Mouse (Mus musculus) forebrain, embryonic 14.5 days (tissue): Measurements from ENCODE around the gene Gm43518. TPM values are rescaled to one million over a fixed set of nuclear protein-coding genes. Genes with fewer than 3 reads are reported as not detected.

Source experiments
- ATAC-seq: fragments of 200-750 bp; cut with Nextera tagmentation; 2 replicates; pipeline ENCODE4 v1.8.0; 2017; ENCODE audit warnings: mild to moderate bottlenecking, moderate library complexity
- DNase-seq: peaks from one replicate; pipeline ENCODE4 v3.0.0-alpha.2; 2015; ENCODE audit warnings: low spot score
- H3K27ac ChIP-seq: fragments of 300-500 bp; sonication (generic); 2 replicates; pipeline ENCODE4 v1.5.1; 2014; ENCODE audit warnings: low read depth, mild to moderate bottlenecking, control low read depth, low read length, moderate library complexity
- H3K27me3 ChIP-seq: fragments of 300-500 bp; sonication (generic); replicated peaks from 2 replicates; pipeline ENCODE4 v1.6.1; 2014; ENCODE audit warnings: low read length, control low read depth, mixed read lengths; ENCODE audit not compliant: control insufficient read depth, insufficient read depth
- H3K36me3 ChIP-seq: fragments of 300-500 bp; sonication (generic); 2 replicates; pipeline ENCODE4 v1.6.1; 2014; ENCODE audit warnings: low read length, control low read depth; ENCODE audit not compliant: control insufficient read depth, insufficient read depth
- H3K4me1 ChIP-seq: fragments of 300-500 bp; sonication (generic); 2 replicates; pipeline ENCODE4 v1.6.1; 2014; ENCODE audit warnings: antibody characterized with exemption, low read length, control low read depth; ENCODE audit not compliant: control insufficient read depth, insufficient read depth
- H3K4me2 ChIP-seq: fragments of 300-500 bp; sonication (generic); 2 replicates; pipeline ENCODE4 v1.6.1; 2014; ENCODE audit warnings: mild to moderate bottlenecking, control low read depth, low read length
- H3K4me3 ChIP-seq: fragments of 300-500 bp; sonication (generic); 2 replicates; pipeline ENCODE4 v1.5.1; 2014; ENCODE audit warnings: low read depth, low read length, control low read depth
- H3K9ac ChIP-seq: fragments of 300-500 bp; sonication (generic); 2 replicates; pipeline ENCODE4 v1.6.1; 2014; ENCODE audit warnings: mild to moderate bottlenecking, low read length, control low read depth, moderate library complexity
- H3K9me3 ChIP-seq: fragments of 300-500 bp; sonication (generic); replicated peaks from 2 replicates; pipeline ENCODE4 v1.6.1; 2016; ENCODE audit warnings: low read length, control low read depth, mixed read lengths; ENCODE audit not compliant: control insufficient read depth
- WGBS: fragments of 180-500 bp; shearing (Covaris S2); extraction: QIAGEN DNeasy Blood & Tissue Kit; methylation state at CpG from one replicate; pipeline ENCODE4 v1.1.7; 2014; 5-methylcytosine and 5-hydroxymethylcytosine counted together
- polyA plus RNA-seq: library from polyadenylated mRNA; unstranded; fragments of >200 nt; fragmentation: Nextera tagmentation; extraction: Ambion mirVana; gene quantifications from 2 replicates; pipeline ENCODE4 v1.2.1, GENCODE M21; 2014

Gm43518 gene
- polyA plus RNA-seq, 1 experiment from 2014 or later: 0.70 TPM

GRCm38 (mm10) chr5:123914852-123915251, 12.4 kb upstream of the Gm43518 start:
- ATAC-seq: no peak
- 89% methylated on average over 3 of the region's 3 CpGs for WGBS
- Histone ChIP-seq H3K27ac (no peak overlapping the region), H3K4me3 (no peak overlapping the region), H3K9me3 (no peaks in the 10 kb centered on the region), H3K9ac (no peak overlapping the region), H3K4me2 (no peak overlapping the region), H3K27me3 (no peaks in the 10 kb centered on the region), H3K36me3 (peaks cover 82% of the 10 kb centered on the region), H3K4me1 (no peaks in the 10 kb centered on the region)
- DNase-seq: no peak

DNA sequence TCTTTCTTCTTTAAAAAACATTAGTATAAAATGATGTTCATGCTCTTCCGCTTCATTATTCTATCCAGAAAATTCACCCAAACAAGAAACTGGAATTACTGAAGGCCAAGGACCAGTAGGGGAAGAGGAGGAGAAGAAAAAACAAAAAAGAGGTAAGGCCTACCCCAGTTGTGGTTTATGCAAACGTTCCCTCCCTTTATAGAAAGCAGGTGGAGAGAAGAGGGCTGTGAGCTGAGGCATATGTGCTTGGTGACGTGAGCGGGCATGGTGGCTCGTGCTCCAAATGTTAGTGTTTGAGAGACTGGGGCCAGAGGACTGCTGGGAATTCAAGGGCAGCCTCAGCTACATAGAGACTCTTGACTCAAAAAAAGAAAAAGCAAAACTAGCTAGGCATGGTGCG, 5.1 kb upstream of the Gm43518 start:
- Histone ChIP-seq H3K9me3 (no peaks in the 10 kb centered on the region), H3K27ac (no peak overlapping the region), H3K4me1 (no peaks in the 10 kb centered on the region), H3K36me3 (peaks cover 92% of the 10 kb centered on the region), H3K4me2 (no peak overlapping the region), H3K27me3 (no peaks in the 10 kb centered on the region), H3K9ac (no peak overlapping the region), H3K4me3 (no peak overlapping the region)
- 93% methylated on average over 6 of the region's 6 CpGs for WGBS
- DNase-seq (no peak), ATAC-seq (no peak)

- peak within 1 kb of the TSS; percentile 55 for H3K4me3 ChIP-seq
- peaks cover 32% of the 10 kb centered on the region for H3K36me3 ChIP-seq
- peak; percentile 98 for DNase-seq
- peak within 1 kb of the TSS; percentile 76 for H3K9ac ChIP-seq
- peak within 1 kb of the TSS; percentile 69 for H3K4me2 ChIP-seq
- H3K4me1 ChIP-seq: peaks cover 4% of the 10 kb centered on the region
- H3K27ac ChIP-seq: peak within 1 kb of the TSS; percentile 81
- H3K9me3 ChIP-seq: no peaks in the 10 kb centered on the region
- under 1% methylated on average over 56 of the region's 56 CpGs for WGBS
- ATAC-seq: peak; percentile 99
- no peaks in the 10 kb centered on the region for H3K27me3 ChIP-seq
These were observed 3.3 kb downstream of the Gm43518 start, which contains the start of gene Ccdc62 for GRCm38 (mm10) chr5:123930508-123930989. Ccdc62 (plus strand) TSS chr5:123930679.

- Histone ChIP-seq H3K9ac (peak overlapping the region; percentile 76), H3K4me3 (peak overlapping the region; percentile 55), H3K27me3 (no peaks in the 10 kb centered on the region), H3K4me2 (peak overlapping the region; percentile 69), H3K4me1 (peaks cover 4% of the 10 kb centered on the region), H3K9me3 (no peaks in the 10 kb centered on the region), H3K36me3 (peaks cover 26% of the 10 kb centered on the region), H3K27ac (no peak overlapping the region)
- no peak for DNase-seq
- no peak for ATAC-seq
- 52% methylated on average over 13 of the region's 13 CpGs for WGBS
These were observed 3.9 kb downstream of the Gm43518 start for GRCm38 (mm10) chr5:123931131-123931530.

GRCm38 (mm10) chr5:123932927-123933326, 5.7 kb downstream of the Gm43518 start:
- no peak overlapping the region for H3K27ac ChIP-seq
- no peak overlapping the region for H3K4me2 ChIP-seq
- peaks cover 4% of the 10 kb centered on the region for H3K4me1 ChIP-seq
- no peaks in the 10 kb centered on the region for H3K27me3 ChIP-seq
- no peak overlapping the region for H3K4me3 ChIP-seq
- H3K36me3 ChIP-seq: peaks cover 8% of the 10 kb centered on the region
- ATAC-seq (no peak), DNase-seq (no peak)
- no peak overlapping the region for H3K9ac ChIP-seq
- H3K9me3 ChIP-seq: no peaks in the 10 kb centered on the region

DNA sequence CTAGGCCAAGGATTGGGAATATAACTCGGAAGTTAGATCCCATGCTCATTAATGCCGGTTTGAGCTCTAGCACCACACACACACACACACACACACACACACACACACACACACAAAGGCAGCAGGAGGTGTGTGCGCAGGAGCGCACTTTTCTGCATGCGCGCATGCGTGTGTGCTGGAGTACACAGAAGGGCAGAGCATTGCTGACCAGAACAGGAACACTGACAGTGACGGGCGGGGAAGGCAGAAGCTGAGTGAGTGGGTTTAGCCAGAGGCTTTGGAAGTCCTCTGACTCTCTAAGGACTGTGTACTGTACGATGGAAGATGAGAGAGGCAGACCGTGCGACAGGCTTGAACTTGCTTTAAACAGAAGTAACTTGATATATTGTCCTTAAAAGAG, 6.3 kb downstream of the Gm43518 start:
- H3K9ac ChIP-seq: no peak overlapping the region
- WGBS: 93% methylated on average over 12 of the region's 12 CpGs
- no peaks in the 10 kb centered on the region for H3K27me3 ChIP-seq
- no peak for ATAC-seq
- H3K9me3 ChIP-seq: no peaks in the 10 kb centered on the region
- no peak overlapping the region for H3K4me3 ChIP-seq
- no peak for DNase-seq
- H3K27ac ChIP-seq: no peak overlapping the region
- H3K4me2 ChIP-seq: no peak overlapping the region
- H3K36me3 ChIP-seq: 0 out of 2 replicates have a peak, but pooled peaks cover 3% of the 10 kb centered on the region
- peaks cover 4% of the 10 kb centered on the region for H3K4me1 ChIP-seq

- no peak for ATAC-seq
- Histone ChIP-seq H3K4me1 (peaks cover 4% of the 10 kb centered on the region), H3K27ac (no peak overlapping the region), H3K36me3 (no peaks in the 10 kb centered on the region), H3K4me2 (no peak overlapping the region), H3K27me3 (no peaks in the 10 kb centered on the region), H3K9me3 (no peaks in the 10 kb centered on the region), H3K9ac (no peak overlapping the region), H3K4me3 (no peak overlapping the region)
- WGBS: 45% methylated on average over 18 of the region's 18 CpGs
- DNase-seq: peak; percentile 23
These were observed 6.9 kb downstream of the Gm43518 start for GRCm38 (mm10) chr5:123933957-123934591.

GRCm38 (mm10) chr5:123935931-123936330, 8.7 kb downstream of the Gm43518 start:
- H3K4me3 ChIP-seq: no peak overlapping the region
- H3K4me2 ChIP-seq: no peak overlapping the region
- ATAC-seq: no peak
- H3K27ac ChIP-seq: no peak overlapping the region
- no peaks in the 10 kb centered on the region for H3K36me3 ChIP-seq
- H3K4me1 ChIP-seq: peaks cover 3% of the 10 kb centered on the region
- H3K27me3 ChIP-seq: no peaks in the 10 kb centered on the region
- 88% methylated on average over 5 of the region's 5 CpGs for WGBS
- H3K9me3 ChIP-seq: no peaks in the 10 kb centered on the region
- DNase-seq: no peak
- H3K9ac ChIP-seq: no peak overlapping the region

DNA sequence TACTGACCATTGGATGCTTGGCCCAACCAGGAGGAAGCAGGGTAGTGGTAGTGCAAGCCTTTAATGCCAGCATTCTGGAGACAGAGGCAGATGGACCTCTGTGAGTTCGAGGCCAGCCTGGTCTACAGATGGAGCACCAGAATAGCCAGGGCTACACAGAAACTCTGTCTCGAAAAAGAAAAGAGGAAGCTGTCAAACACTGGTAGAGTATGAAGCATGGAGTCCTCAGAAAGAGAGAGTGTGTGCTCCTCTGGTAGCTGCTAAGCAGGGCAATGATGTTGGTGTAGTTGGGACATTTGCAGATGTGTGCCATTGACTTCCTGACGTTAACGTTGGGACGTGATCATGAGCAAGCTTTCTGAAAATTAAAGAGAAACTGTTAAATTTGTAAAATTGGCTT, 11.3 kb downstream of the Gm43518 start:
- DNase-seq (no peak), ATAC-seq (no peak)
- no peaks in the 10 kb centered on the region for H3K36me3 ChIP-seq
- no peaks in the 10 kb centered on the region for H3K27me3 ChIP-seq
- WGBS: 90% methylated on average over 5 of the region's 5 CpGs
- no peaks in the 10 kb centered on the region for H3K4me1 ChIP-seq
- no peak overlapping the region for H3K4me2 ChIP-seq
- no peaks in the 10 kb centered on the region for H3K9me3 ChIP-seq
- H3K27ac ChIP-seq: no peak overlapping the region
- H3K4me3 ChIP-seq: no peak overlapping the region
- no peak overlapping the region for H3K9ac ChIP-seq
